Mouse (Mus musculus): ENCODE measurements at regions not wholly inside any gene's neighbourhood (a gene's known extent, or its start where the extent isn't known, plus 50 kb on each side); places are given as distances from the start of the nearest gene placed in this dataset.

- Histone ChIP-seq H3K36me3 (ENCODE audit: control insufficient read depth, insufficient read depth, low read length) (no peaks in the 10 kb centered on the region), H3K27ac (ENCODE audit: low read length) (no peak overlapping the region), H3K9ac (ENCODE audit: low read length) (no peak overlapping the region), H3K4me1 (ENCODE audit: control insufficient read depth, insufficient read depth, low read length) (peaks cover 6% of the 10 kb centered on the region; the same call in 1 of the 2 replicates), H3K4me2 (ENCODE audit: low read depth, low read length) (no peak overlapping the region), H3K9me3 (replicated peaks; ENCODE audit: control insufficient read depth, low read length) (no peaks in the 10 kb centered on the region), H3K27me3 (ENCODE audit: control insufficient read depth, insufficient read depth, low read length) (no peaks in the 10 kb centered on the region), H3K4me3 (replicated peaks; ENCODE audit: low read length) (no peak overlapping the region)
- 65% methylated on average over 6 of the region's 6 CpGs for WGBS
- no peak for ATAC-seq (ENCODE audit: insufficient read depth, low FRiP score)
Measured at GRCm38 (mm10) chr10:125749031-125749585, 216.9 kb upstream of the Lrig3 start.

- 45% methylated on average over 10 of the region's 10 CpGs for WGBS
- ATAC-seq (ENCODE audit: insufficient read depth, low FRiP score) = no peak; the same call in 1 of the 2 replicates
Measured at GRCm38 (mm10) chr10:125752506-125753218, 213.3 kb upstream of the Lrig3 start.

GRCm38 (mm10) chr10:125759171-125759570 lies 206.8 kb upstream of the Lrig3 start:
- ATAC-seq (ENCODE audit: insufficient read depth, low FRiP score) = no peak
- H3K4me3 ChIP-seq (replicated peaks; ENCODE audit: low read length) = no peak overlapping the region
- H3K27me3 ChIP-seq (ENCODE audit: control insufficient read depth, insufficient read depth, low read length) = no peaks in the 10 kb centered on the region
- no peaks in the 10 kb centered on the region for H3K36me3 ChIP-seq (ENCODE audit: control insufficient read depth, insufficient read depth, low read length)
- no peaks in the 10 kb centered on the region for H3K9me3 ChIP-seq (replicated peaks; ENCODE audit: control insufficient read depth, low read length)
- no peak overlapping the region for H3K4me2 ChIP-seq (ENCODE audit: low read depth, low read length)
- no peak overlapping the region for H3K27ac ChIP-seq (ENCODE audit: low read length)
- no peaks in the 10 kb centered on the region for H3K4me1 ChIP-seq (ENCODE audit: control insufficient read depth, insufficient read depth, low read length)
- 84% methylated on average over 3 of the region's 3 CpGs for WGBS
- H3K9ac ChIP-seq (ENCODE audit: low read length) = no peak overlapping the region

More at GRCm38 (mm10) chr10:125752506-125753218, 213.3 kb upstream of the Lrig3 start:
- H3K9me3 ChIP-seq (replicated peaks; ENCODE audit: control insufficient read depth, low read length) = no peaks in the 10 kb centered on the region
- no peaks in the 10 kb centered on the region for H3K36me3 ChIP-seq (ENCODE audit: control insufficient read depth, insufficient read depth, low read length)
- no peak overlapping the region for H3K4me2 ChIP-seq (ENCODE audit: low read depth, low read length)
- no peak overlapping the region for H3K4me3 ChIP-seq (replicated peaks; ENCODE audit: low read length)
- H3K27ac ChIP-seq (ENCODE audit: low read length) = no peak overlapping the region; the same call in 1 of the 2 replicates
- no peaks in the 10 kb centered on the region for H3K27me3 ChIP-seq (ENCODE audit: control insufficient read depth, insufficient read depth, low read length)
- H3K9ac ChIP-seq (ENCODE audit: low read length) = no peak overlapping the region
- H3K4me1 ChIP-seq (ENCODE audit: control insufficient read depth, insufficient read depth, low read length) = no peaks in the 10 kb centered on the region

- WGBS = 81% methylated on average over 16 of the region's 16 CpGs
- no peak for ATAC-seq (ENCODE audit: insufficient read depth, low FRiP score)
Measured at GRCm38 (mm10) chr10:125762367-125763068, 203.4 kb upstream of the Lrig3 start.

DNA sequence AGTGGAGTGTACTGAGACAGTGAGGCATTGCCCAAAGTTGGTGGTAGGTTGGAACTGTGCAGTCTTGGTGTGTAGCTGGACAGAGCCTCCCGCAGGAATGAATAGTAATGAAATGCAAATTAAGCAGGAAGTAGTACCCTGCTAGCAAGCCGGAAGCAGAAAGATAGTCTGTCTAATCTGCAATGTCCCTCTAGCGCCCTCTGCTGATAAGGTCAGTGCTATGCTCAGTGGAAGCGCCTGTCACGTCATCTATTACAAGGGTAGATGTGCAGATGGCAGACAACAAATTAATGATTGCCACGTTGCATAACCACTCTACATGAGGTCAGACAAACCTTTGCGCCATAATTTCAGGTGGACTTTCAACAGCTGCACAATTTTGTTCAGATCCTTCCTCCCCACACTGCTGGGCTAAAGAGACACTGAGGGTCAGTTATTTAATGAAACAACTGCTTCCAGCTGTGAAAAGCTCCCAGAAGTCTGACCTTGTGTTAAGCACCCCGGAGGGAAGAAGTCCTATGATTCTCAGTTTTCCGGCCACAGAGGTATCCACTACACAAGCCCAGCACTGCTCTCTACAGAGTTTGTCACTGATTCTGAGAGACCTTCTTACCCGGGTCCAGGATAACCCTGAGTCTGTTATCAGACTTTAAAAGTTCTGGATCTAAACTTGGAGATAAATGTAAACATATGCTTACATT lies 201.4 kb upstream of the Lrig3 start:
- peak overlapping the region; percentile 18; the same call in 1 of the 2 replicates for H3K27ac ChIP-seq (ENCODE audit: low read length)
- H3K36me3 ChIP-seq (ENCODE audit: control insufficient read depth, insufficient read depth, low read length) = no peaks in the 10 kb centered on the region
- no peaks in the 10 kb centered on the region for H3K9me3 ChIP-seq (replicated peaks; ENCODE audit: control insufficient read depth, low read length)
- 52% methylated on average over 10 of the region's 10 CpGs for WGBS
- H3K4me1 ChIP-seq (ENCODE audit: control insufficient read depth, insufficient read depth, low read length) = no peaks in the 10 kb centered on the region
- ATAC-seq (ENCODE audit: insufficient read depth, low FRiP score) = no peak
- H3K9ac ChIP-seq (ENCODE audit: low read length) = no peak overlapping the region
- H3K27me3 ChIP-seq (ENCODE audit: control insufficient read depth, insufficient read depth, low read length) = no peaks in the 10 kb centered on the region
- H3K4me2 ChIP-seq (ENCODE audit: low read depth, low read length) = no peak overlapping the region
- no peak overlapping the region for H3K4me3 ChIP-seq (replicated peaks; ENCODE audit: low read length)

More at GRCm38 (mm10) chr10:125762367-125763068, 203.4 kb upstream of the Lrig3 start:
- Histone ChIP-seq H3K4me2 (ENCODE audit: low read depth, low read length) (no peak overlapping the region), H3K36me3 (ENCODE audit: control insufficient read depth, insufficient read depth, low read length) (no peaks in the 10 kb centered on the region), H3K4me3 (replicated peaks; ENCODE audit: low read length) (no peak overlapping the region), H3K27me3 (ENCODE audit: control insufficient read depth, insufficient read depth, low read length) (no peaks in the 10 kb centered on the region), H3K9me3 (replicated peaks; ENCODE audit: control insufficient read depth, low read length) (no peaks in the 10 kb centered on the region), H3K27ac (ENCODE audit: low read length) (no peak overlapping the region), H3K4me1 (ENCODE audit: control insufficient read depth, insufficient read depth, low read length) (no peaks in the 10 kb centered on the region), H3K9ac (ENCODE audit: low read length) (no peak overlapping the region)

DNA sequence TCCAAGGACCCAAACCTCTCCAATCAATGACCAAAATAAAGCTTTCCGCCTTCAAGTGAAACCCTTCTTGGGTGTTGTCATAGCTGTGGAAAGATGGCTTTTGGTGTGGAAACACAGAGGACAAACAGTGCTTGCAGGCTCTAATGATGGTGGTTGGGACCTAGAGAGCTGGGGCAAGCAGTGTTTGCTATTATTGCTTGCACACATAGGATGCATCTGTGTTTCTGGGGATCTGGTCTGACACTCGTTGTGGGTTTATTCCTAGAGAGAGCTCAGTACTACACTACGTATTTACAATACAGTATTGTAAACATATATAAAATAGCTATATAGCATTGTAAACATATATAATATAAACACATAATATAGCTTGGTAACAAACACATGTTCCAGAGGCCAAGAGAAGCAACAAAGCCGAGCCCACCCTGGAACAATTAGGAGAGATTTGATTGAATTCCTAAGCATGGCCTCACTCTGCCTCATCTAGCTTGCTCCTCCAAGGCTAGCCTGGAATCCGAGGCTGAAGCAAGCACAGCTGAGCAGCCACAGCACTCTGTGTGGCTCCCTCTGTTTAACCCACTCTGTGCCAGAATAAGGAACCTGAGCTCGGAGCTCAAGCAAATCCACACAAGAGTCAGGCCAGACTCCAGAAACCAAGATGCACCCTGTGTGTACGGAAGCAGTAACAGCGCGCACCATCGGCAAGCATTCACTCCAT lies 200.7 kb upstream of the Lrig3 start:
- Histone ChIP-seq H3K9ac (ENCODE audit: low read length) (no peak overlapping the region), H3K4me2 (ENCODE audit: low read depth, low read length) (no peak overlapping the region), H3K27ac (ENCODE audit: low read length) (peak overlapping the region; percentile 1; the same call in 1 of the 2 replicates), H3K4me3 (replicated peaks; ENCODE audit: low read length) (no peak overlapping the region), H3K36me3 (ENCODE audit: control insufficient read depth, insufficient read depth, low read length) (no peaks in the 10 kb centered on the region), H3K27me3 (ENCODE audit: control insufficient read depth, insufficient read depth, low read length) (no peaks in the 10 kb centered on the region), H3K4me1 (ENCODE audit: control insufficient read depth, insufficient read depth, low read length) (no peaks in the 10 kb centered on the region), H3K9me3 (replicated peaks; ENCODE audit: control insufficient read depth, low read length) (no peaks in the 10 kb centered on the region)
- 0 out of 2 replicates have a peak, but pooled peaks have one; percentile 47 for ATAC-seq (ENCODE audit: insufficient read depth, low FRiP score)
- WGBS = 61% methylated on average over 10 of the region's 10 CpGs

DNA sequence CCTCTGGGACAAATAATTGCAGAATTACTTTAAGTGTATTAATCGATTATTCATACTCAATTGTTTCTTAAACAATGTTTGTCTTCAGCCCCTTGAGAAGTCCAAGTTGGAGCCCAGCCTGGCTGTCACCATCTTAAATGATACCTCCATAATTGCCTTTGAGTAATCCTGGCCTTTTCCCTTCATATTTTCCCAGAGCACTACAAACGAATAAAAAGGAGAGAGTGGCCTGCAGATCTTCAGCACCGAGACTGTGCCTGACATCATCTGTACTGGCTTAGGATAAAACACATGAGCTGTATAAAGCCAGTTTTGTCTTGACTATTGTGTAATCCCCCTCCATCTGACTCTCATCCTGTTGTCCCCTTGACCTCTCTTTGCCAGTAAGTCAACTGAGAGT lies 197.7 kb upstream of the Lrig3 start:
- H3K9me3 ChIP-seq (replicated peaks; ENCODE audit: control insufficient read depth, low read length) = no peaks in the 10 kb centered on the region
- no peak overlapping the region for H3K4me2 ChIP-seq (ENCODE audit: low read depth, low read length)
- no peaks in the 10 kb centered on the region for H3K36me3 ChIP-seq (ENCODE audit: control insufficient read depth, insufficient read depth, low read length)
- no peak overlapping the region for H3K4me3 ChIP-seq (replicated peaks; ENCODE audit: low read length)
- WGBS = 48% methylated on average over 3 of the region's 3 CpGs
- no peak; the same call in 1 of the 2 replicates for ATAC-seq (ENCODE audit: insufficient read depth, low FRiP score)
- no peaks in the 10 kb centered on the region for H3K4me1 ChIP-seq (ENCODE audit: control insufficient read depth, insufficient read depth, low read length)
- no peak overlapping the region for H3K27ac ChIP-seq (ENCODE audit: low read length)
- no peak overlapping the region for H3K9ac ChIP-seq (ENCODE audit: low read length)
- no peaks in the 10 kb centered on the region for H3K27me3 ChIP-seq (ENCODE audit: control insufficient read depth, insufficient read depth, low read length)

DNA sequence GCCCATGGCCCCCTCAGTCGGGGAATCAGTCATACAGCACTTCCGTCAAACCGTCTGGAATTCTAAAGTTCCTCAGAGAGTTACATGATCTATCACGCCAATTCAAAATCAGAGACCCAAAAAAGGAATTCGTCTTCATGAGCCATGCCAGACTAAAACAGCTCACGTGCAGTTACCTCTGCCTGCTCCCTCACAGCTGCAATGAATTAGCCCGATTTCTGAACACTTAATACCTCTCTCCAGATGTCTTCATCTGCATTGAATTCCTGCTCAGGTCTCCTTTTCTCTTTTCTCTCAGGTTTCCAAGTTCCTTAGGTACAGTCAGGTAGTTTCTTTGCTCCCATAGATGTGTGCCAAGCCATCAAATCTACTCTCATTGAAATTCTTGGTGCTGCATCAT lies 192.4 kb upstream of the Lrig3 start:
- H3K9ac ChIP-seq (ENCODE audit: low read length) = no peak overlapping the region
- H3K36me3 ChIP-seq (ENCODE audit: control insufficient read depth, insufficient read depth, low read length) = no peaks in the 10 kb centered on the region
- H3K4me3 ChIP-seq (replicated peaks; ENCODE audit: low read length) = no peak overlapping the region
- H3K4me1 ChIP-seq (ENCODE audit: control insufficient read depth, insufficient read depth, low read length) = no peaks in the 10 kb centered on the region
- no peak overlapping the region for H3K27ac ChIP-seq (ENCODE audit: low read length)
- no peak overlapping the region for H3K4me2 ChIP-seq (ENCODE audit: low read depth, low read length)
- H3K9me3 ChIP-seq (replicated peaks; ENCODE audit: control insufficient read depth, low read length) = no peaks in the 10 kb centered on the region
- H3K27me3 ChIP-seq (ENCODE audit: control insufficient read depth, insufficient read depth, low read length) = no peaks in the 10 kb centered on the region
- WGBS = 60% methylated on average over 7 of the region's 7 CpGs
- no peak for ATAC-seq (ENCODE audit: insufficient read depth, low FRiP score)

Data from stomach, embryonic 16.5 days (tissue).